Mouse (Mus musculus) ES-E14 (cell line): ENCODE results near the gene Trp53inp2.

ENCODE experiments used
- CHD2 ChIP-seq: IDR thresholded peaks from 2 replicates; pipeline ENCODE4 v1.6.1; 2014; ENCODE audit warnings: mild to moderate bottlenecking, low read depth, low read length, inconsistent platforms
- ZNF384 ChIP-seq: IDR thresholded peaks from 2 replicates; pipeline ENCODE4 v1.6.1; 2012; ENCODE audit warnings: low read depth, low read length, inconsistent platforms

DNA sequence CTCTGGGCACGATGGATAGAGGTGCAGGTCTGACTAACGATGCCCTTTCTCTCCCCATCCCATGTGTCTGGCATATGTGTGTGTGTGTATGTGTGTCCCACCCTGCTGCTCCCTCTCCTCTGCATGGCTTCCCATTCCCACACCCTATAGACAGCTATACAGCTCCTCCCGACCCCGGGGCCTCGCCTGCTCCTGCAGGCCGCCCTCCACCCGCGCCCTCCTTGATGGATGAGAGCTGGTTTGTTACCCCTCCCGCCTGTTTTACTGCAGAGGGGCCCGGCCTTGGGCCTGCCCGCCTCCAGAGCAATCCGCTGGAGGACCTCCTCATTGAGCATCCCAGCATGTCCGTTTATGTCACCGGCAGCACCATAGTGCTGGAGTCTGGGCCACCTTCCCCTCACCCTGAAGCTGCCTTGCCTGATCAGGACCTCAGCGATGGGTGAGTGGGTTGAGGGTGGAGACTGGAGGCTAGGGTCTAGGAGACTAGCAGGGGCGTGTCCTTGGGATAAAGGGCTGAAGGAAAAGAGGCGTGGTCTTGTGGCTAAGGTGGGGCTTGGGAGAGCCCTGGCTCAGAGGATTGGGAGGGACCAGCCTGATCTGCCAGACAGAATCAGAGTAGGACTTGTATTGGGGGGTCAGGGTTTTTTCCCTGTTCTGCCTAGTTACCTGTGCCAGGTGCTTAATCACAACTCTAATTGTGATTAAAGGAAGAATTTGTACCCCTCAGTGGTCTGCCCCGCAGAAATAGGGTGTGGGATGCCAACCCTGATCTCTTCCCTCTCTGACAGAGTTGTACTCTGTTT is 5.1 kb downstream of the Trp53inp2 start:
- no peak for TF ChIP-seq CHD2
- no peak for TF ChIP-seq ZNF384
